Mouse (Mus musculus) intestine, postnatal 0 days (tissue): ENCODE measurements around the gene Crct1. TPM values are rescaled to one million over a fixed set of nuclear protein-coding genes. Genes with fewer than 3 reads are reported as not detected.

Experiments
- ATAC-seq: fragments of 200-750 bp; cut with Nextera tagmentation; 2 replicates; pipeline ENCODE4 v1.8.0; 2017; ENCODE audit warnings: mild to moderate bottlenecking, moderate TSS enrichment, moderate library complexity
- H3K27ac ChIP-seq: fragments of 300-500 bp; sonication (generic); 2 replicates; pipeline ENCODE4 v1.5.1; 2014; ENCODE audit warnings: mild to moderate bottlenecking, low read depth, low read length, moderate library complexity
- H3K27me3 ChIP-seq: fragments of 300-500 bp; sonication (generic); replicated peaks from 2 replicates; pipeline ENCODE4 v1.6.1; 2014; ENCODE audit warnings: low read length, mixed read lengths; ENCODE audit not compliant: control insufficient read depth, insufficient read depth
- H3K36me3 ChIP-seq: fragments of 300-500 bp; sonication (generic); 2 replicates; pipeline ENCODE4 v1.6.1; 2014; ENCODE audit warnings: mild to moderate bottlenecking, moderate library complexity; ENCODE audit not compliant: control insufficient read depth, insufficient read depth
- H3K4me1 ChIP-seq: fragments of 300-500 bp; sonication (generic); replicated peaks from 2 replicates; pipeline ENCODE4 v1.6.1; 2014; ENCODE audit warnings: antibody characterized with exemption, low read length, mixed read lengths; ENCODE audit not compliant: control insufficient read depth, insufficient read depth
- H3K4me2 ChIP-seq: fragments of 300-500 bp; sonication (generic); replicated peaks from 2 replicates; pipeline ENCODE4 v1.6.1; 2014; ENCODE audit warnings: low read depth, mild to moderate bottlenecking, moderate library complexity
- H3K4me3 ChIP-seq: fragments of 300-500 bp; sonication (generic); 2 replicates; pipeline ENCODE4 v1.5.1; 2014; ENCODE audit warnings: low read depth, low read length
- H3K9ac ChIP-seq: fragments of 300-500 bp; sonication (generic); 2 replicates; pipeline ENCODE4 v1.6.1; 2014; ENCODE audit warnings: mild to moderate bottlenecking, low read depth, low read length
- H3K9me3 ChIP-seq: fragments of 300-500 bp; sonication (generic); 2 replicates; pipeline ENCODE4 v1.6.1; 2016; ENCODE audit warnings: mixed run types; ENCODE audit not compliant: control insufficient read depth
- CTCF ChIP-seq: sonication (generic); IDR thresholded peaks from 2 replicates; pipeline ENCODE4 v1.5.1; 2016; ENCODE audit warnings: low read depth, mild to moderate bottlenecking, control low read depth, antibody characterized with exemption, moderate library complexity
- WGBS: fragments of 180-500 bp; shearing (Covaris S2); extraction: QIAGEN DNeasy Blood & Tissue Kit; methylation state at CpG from one replicate; pipeline ENCODE4 v1.1.7; 2014; 5-methylcytosine and 5-hydroxymethylcytosine counted together
- polyA plus RNA-seq: library from polyadenylated mRNA; unstranded; fragments of >200 nt; fragmentation: Nextera tagmentation; extraction: Ambion mirVana; gene quantifications from 2 replicates; pipeline ENCODE4 v1.2.1, GENCODE M21; 2015

Gene Crct1
- not detected in 2 replicates for polyA plus RNA-seq

DNA sequence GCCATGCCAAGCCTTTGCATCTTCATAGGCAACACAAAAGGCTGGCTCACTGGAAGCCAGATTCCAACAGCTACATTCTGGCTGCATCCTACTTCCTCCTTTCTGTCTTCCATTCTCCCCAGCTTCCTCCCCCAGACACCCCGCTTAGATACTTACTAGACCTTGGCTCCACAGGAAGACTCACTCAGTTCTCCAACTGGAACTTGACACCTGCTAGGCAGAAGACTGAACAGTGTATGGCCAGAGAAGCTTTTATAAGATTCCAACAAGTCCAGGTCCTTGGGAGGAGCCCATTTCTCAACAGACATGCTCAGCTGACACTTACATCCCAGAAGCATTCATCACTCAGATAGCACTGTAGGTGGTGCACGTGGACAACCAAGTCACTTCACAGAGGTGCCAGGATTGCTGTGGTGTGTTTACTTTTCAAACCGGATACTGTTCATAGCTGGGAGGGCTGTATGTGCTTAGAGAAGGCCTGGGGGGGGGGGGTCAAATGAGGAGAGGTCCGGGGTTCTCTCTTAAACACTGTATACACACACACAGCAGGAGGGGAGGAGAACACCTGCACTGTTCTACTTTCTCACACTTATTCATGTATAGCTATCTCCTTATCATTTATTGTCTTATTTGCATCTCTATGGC, at the start of gene Crct1:
Gene Crct1 (minus strand): TSS at position 228 of the 645 bp plus-strand sequence.
- H3K27me3 ChIP-seq = no peaks in the 10 kb centered on the region
- no peak for TF ChIP-seq CTCF

DNA sequence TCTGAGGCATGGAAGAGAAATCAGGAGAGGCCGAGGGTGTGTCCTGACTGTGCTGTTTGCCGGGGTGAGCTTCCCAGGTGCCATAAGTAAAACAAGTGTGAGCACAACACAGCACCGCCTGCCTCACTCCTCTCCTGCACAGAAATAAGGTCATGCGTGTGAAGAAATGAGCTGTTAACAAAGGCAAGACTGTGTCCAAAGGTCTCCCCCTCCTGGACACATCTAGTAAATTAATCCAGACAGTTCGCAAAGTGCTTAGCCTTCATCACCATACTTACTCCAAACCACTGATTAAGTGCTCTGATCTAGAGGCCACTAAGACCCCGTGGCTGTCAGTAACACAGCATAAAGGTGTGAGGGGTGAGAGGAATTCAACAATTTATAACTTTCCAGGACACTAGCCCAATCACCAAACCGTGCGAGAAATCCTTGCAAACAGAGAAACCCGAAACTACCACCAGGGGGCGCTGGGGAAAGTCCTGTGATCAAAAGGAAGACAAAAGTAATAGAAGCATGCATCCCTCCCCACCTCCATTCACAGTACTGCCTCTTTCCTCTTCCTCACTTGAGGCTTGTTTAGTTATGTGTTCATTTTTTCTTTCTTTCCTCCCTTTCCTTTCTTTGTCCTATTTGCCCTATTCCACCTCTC, 37.5 kb upstream of the Crct1 start:
- no peak for ATAC-seq
- Histone ChIP-seq H3K9ac (no peak overlapping the region), H3K27me3 (no peaks in the 10 kb centered on the region), H3K27ac (no peak overlapping the region), H3K9me3 (no peaks in the 10 kb centered on the region), H3K4me2 (no peak overlapping the region), H3K36me3 (no peaks in the 10 kb centered on the region), H3K4me3 (no peak overlapping the region), H3K4me1 (no peaks in the 10 kb centered on the region)
- TF ChIP-seq CTCF = peak; percentile 52
- 60% methylated on average over 10 of the region's 10 CpGs for WGBS

More for the DNA sequence above, at the start of gene Crct1:
- H3K36me3 ChIP-seq = no peaks in the 10 kb centered on the region
- H3K9me3 ChIP-seq = no peaks in the 10 kb centered on the region
- H3K4me3 ChIP-seq = peak within 1 kb of the TSS; percentile 45
- peak within 1 kb of the TSS; percentile 92 for H3K4me2 ChIP-seq
- H3K4me1 ChIP-seq = no peaks in the 10 kb centered on the region
- ATAC-seq = no peak
- 0 out of 2 replicates have a peak within 1 kb of the TSS, but pooled peaks have one; percentile 26 for H3K9ac ChIP-seq
- 33% methylated on average over 3 of the region's 4 CpGs for WGBS
- no peak within 1 kb of the TSS for H3K27ac ChIP-seq

DNA sequence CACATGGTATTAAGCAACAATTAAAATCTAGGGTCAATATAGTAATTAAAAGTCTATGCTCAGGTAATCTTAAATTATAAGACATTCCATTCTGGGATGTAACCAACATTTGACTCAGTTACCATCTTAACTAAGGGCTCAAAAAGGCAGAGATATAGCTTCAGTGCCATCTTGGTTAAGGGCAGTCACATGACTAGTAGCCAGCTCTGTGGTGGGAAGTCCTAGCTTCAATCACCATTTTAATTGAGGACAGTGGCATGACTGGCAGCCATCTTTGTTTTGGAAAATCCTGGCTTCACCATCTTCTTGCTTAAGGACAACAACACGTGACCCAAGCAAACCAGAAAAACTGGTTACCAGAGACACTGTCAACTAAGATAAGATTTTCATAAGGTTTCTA, 34.7 kb upstream of the Crct1 start:
- 60% methylated on average over 1 of the region's 1 CpGs for WGBS
- no peaks in the 10 kb centered on the region for H3K4me1 ChIP-seq
- no peaks in the 10 kb centered on the region for H3K36me3 ChIP-seq
- H3K9me3 ChIP-seq = no peaks in the 10 kb centered on the region
- no peaks in the 10 kb centered on the region for H3K27me3 ChIP-seq
- no peak overlapping the region for H3K4me2 ChIP-seq
- H3K4me3 ChIP-seq = no peak overlapping the region
- H3K9ac ChIP-seq = no peak overlapping the region
- no peak overlapping the region for H3K27ac ChIP-seq
- TF ChIP-seq CTCF = no peak
- ATAC-seq = no peak

DNA sequence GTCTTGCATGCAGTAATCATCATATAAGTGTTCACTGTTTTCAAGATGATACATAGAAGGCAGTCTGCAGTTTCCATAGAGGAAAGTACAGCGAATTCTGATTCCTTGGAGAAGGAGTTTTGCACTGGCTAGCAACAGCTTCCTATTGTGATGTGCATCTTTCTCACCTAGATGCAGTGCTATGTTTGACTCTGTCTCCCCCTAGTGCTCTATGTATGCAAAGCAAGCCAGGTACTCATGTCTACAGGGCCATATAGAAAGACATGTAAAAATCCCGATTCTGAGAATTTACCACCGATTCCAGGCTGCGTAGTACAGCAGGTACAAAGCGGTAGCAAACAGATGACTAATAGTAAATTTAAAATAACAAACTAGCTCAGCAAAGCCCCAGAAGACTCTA, 16.0 kb upstream of the Crct1 start:
- Histone ChIP-seq H3K9ac (no peak overlapping the region), H3K4me1 (no peaks in the 10 kb centered on the region), H3K27me3 (no peaks in the 10 kb centered on the region), H3K9me3 (no peaks in the 10 kb centered on the region), H3K4me3 (no peak overlapping the region), H3K4me2 (no peak overlapping the region), H3K36me3 (no peaks in the 10 kb centered on the region), H3K27ac (no peak overlapping the region)
- no peak; the same call in 1 of the 2 replicates for ATAC-seq
- peak; percentile 91 for TF ChIP-seq CTCF
- 44% methylated on average over 5 of the region's 5 CpGs for WGBS

DNA sequence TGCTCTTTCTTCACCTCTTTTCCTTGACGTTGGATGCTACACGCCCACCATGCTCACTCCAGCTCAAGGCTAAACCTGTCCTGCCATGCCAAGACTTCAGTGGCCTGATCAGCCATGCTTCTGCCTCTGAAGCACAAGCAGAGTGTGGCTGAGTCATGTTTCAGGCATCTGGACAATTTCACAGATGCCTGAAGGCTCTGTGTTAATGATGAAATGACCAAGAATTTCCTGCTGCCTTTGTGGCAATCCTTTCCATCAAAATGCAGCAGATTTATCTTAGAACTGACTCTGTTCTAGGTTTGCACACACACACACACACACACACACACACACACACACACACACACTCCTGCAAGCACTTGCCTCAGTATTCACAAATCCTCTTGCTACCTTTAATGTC, 10.0 kb upstream of the Crct1 start:
- Histone ChIP-seq H3K9ac (no peak overlapping the region), H3K27me3 (no peaks in the 10 kb centered on the region), H3K27ac (no peak overlapping the region), H3K4me1 (no peaks in the 10 kb centered on the region), H3K9me3 (no peaks in the 10 kb centered on the region), H3K4me3 (no peak overlapping the region), H3K36me3 (no peaks in the 10 kb centered on the region), H3K4me2 (no peak overlapping the region)
- TF ChIP-seq CTCF = no peak
- no peak for ATAC-seq
- 69% methylated on average over 2 of the region's 2 CpGs for WGBS

DNA sequence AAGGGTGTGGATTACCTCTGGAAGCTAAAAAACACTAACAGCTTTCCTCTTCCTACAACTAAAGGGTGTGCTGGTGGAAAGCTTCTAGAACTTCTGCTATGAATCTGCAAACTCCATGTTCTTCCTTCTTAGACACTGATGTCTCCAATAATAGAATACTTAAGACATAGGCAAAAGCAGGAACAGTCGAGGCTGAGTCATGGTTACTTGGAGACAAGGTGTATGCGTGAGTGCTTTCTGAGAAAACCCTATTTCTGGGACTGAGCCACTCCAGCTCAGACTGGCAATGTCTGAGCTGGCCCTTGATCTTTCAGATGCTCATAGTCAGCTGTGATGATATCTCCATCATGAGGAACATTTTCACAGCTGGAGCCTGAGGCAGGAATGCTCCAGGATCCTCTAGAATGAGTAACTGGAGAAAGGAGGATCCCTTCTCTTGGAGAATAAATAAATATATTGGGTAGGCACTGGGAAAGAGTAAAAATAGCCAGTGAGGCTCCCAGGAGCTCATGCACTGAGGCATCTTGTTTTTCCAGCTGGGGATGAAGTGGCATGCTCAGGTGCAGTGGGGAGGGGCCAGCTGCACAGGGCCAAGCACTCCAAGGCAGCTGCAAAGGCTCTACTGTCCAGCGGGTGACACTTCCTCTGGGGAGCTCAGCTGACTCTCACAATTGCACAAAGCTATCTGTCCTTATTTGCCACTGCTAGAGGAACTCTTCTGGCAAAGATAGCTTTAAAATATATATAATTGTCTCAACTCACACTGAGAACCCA, 8.1 kb upstream of the Crct1 start:
- Histone ChIP-seq H3K9me3 (no peaks in the 10 kb centered on the region), H3K4me3 (no peak overlapping the region), H3K27ac (no peak overlapping the region), H3K4me1 (no peaks in the 10 kb centered on the region), H3K9ac (no peak overlapping the region), H3K36me3 (no peaks in the 10 kb centered on the region), H3K27me3 (no peaks in the 10 kb centered on the region), H3K4me2 (no peak overlapping the region)
- no peak for TF ChIP-seq CTCF
- WGBS = 79% methylated on average over 3 of the region's 3 CpGs
- no peak for ATAC-seq
